Mouse (Mus musculus): ENCODE data around the gene A730049H05Rik.

- TF ChIP-seq CTCF (IDR thresholded peaks at IDR 0.05; ENCODE audit: low read depth, low read length) (no peak), POLR2A (IDR thresholded peaks at IDR 0.05; ENCODE audit: extremely low read depth, insufficient read depth, low read length) (no peak)
Observed at GRCm38 (mm10) chr6:92876121-92876520, 59.8 kb downstream of the A730049H05Rik start.
